Mouse (Mus musculus): ENCODE results near the gene Smo. TPM values are rescaled to one million over a fixed set of nuclear protein-coding genes. Genes with fewer than 3 reads are reported as not detected.
A peak's percentile ranks its signal among the peaks of the same experiment; 100 is the strongest.

The Smo gene
- polyA plus RNA-seq (2015; fragmentation: Nextera tagmentation; extraction: Ambion mirVana): 29.2 and 29.6 TPM in 2 replicates

- Histone ChIP-seq H3K36me3 (ENCODE audit: control insufficient read depth, insufficient read depth, low read length) (peaks cover 7% of the 10 kb centered on the region; the same call in 1 of the 2 replicates), H3K9ac (ENCODE audit: low read length) (peak within 1 kb of the TSS; percentile 100), H3K27me3 (ENCODE audit: control insufficient read depth, insufficient read depth, low read depth, low read length) (no peaks in the 10 kb centered on the region), H3K9me3 (ENCODE audit: control insufficient read depth, low read length) (no peaks in the 10 kb centered on the region), H3K4me1 (replicated peaks; ENCODE audit: control insufficient read depth, insufficient read depth, low read length) (peaks cover 15% of the 10 kb centered on the region), H3K4me3 (ENCODE audit: low read length) (peak within 1 kb of the TSS; percentile 91), H3K4me2 (ENCODE audit: low read depth, low read length) (peak within 1 kb of the TSS; percentile 80), H3K27ac (ENCODE audit: low read length) (peak within 1 kb of the TSS; percentile 97)
- WGBS: 1% methylated on average over 10 of the region's 30 CpGs
- peak; percentile 98 for ATAC-seq (ENCODE audit: low read depth)
Measured at GRCm38 (mm10) chr6:29735336-29735688, at the start of gene Smo. Smo (plus strand) TSS chr6:29735503.

- no peaks in the 10 kb centered on the region for H3K4me1 ChIP-seq (replicated peaks; ENCODE audit: control insufficient read depth, insufficient read depth, low read length)
- WGBS: 71% methylated on average over 4 of the region's 4 CpGs
- no peak for ATAC-seq (ENCODE audit: low read depth)
Measured at GRCm38 (mm10) chr6:29685952-29686351, 49.4 kb upstream of the Smo start.

GRCm38 (mm10) chr6:29689458-29689857 is 45.8 kb upstream of the Smo start:
- Histone ChIP-seq H3K27me3 (ENCODE audit: control insufficient read depth, insufficient read depth, low read depth, low read length) (peaks cover 18% of the 10 kb centered on the region), H3K4me1 (replicated peaks; ENCODE audit: control insufficient read depth, insufficient read depth, low read length) (peaks cover 2% of the 10 kb centered on the region), H3K36me3 (ENCODE audit: control insufficient read depth, insufficient read depth, low read length) (no peaks in the 10 kb centered on the region), H3K9me3 (ENCODE audit: control insufficient read depth, low read length) (no peaks in the 10 kb centered on the region), H3K9ac (ENCODE audit: low read length) (no peak overlapping the region), H3K27ac (ENCODE audit: low read length) (no peak overlapping the region), H3K4me3 (ENCODE audit: low read length) (no peak overlapping the region), H3K4me2 (ENCODE audit: low read depth, low read length) (no peak overlapping the region)
- WGBS: 68% methylated on average over 8 of the region's 8 CpGs
- ATAC-seq (ENCODE audit: low read depth): no peak

More at GRCm38 (mm10) chr6:29685952-29686351, 49.4 kb upstream of the Smo start:
- no peak overlapping the region for H3K4me3 ChIP-seq (ENCODE audit: low read length)
- H3K9ac ChIP-seq (ENCODE audit: low read length): no peak overlapping the region
- H3K27ac ChIP-seq (ENCODE audit: low read length): no peak overlapping the region
- peaks cover under 1% of the 10 kb centered on the region; the same call in 1 of the 2 replicates for H3K27me3 ChIP-seq (ENCODE audit: control insufficient read depth, insufficient read depth, low read depth, low read length)
- no peak overlapping the region for H3K4me2 ChIP-seq (ENCODE audit: low read depth, low read length)
- H3K36me3 ChIP-seq (ENCODE audit: control insufficient read depth, insufficient read depth, low read length): no peaks in the 10 kb centered on the region
- H3K9me3 ChIP-seq (ENCODE audit: control insufficient read depth, low read length): no peaks in the 10 kb centered on the region

- H3K27me3 ChIP-seq (ENCODE audit: control insufficient read depth, insufficient read depth, low read depth, low read length): peaks cover 18% of the 10 kb centered on the region
Measured at GRCm38 (mm10) chr6:29693953-29694352, 41.4 kb upstream of the Smo start, which contains the start of gene Tspan33. Tspan33 (plus strand) TSS chr6:29694222.

DNA sequence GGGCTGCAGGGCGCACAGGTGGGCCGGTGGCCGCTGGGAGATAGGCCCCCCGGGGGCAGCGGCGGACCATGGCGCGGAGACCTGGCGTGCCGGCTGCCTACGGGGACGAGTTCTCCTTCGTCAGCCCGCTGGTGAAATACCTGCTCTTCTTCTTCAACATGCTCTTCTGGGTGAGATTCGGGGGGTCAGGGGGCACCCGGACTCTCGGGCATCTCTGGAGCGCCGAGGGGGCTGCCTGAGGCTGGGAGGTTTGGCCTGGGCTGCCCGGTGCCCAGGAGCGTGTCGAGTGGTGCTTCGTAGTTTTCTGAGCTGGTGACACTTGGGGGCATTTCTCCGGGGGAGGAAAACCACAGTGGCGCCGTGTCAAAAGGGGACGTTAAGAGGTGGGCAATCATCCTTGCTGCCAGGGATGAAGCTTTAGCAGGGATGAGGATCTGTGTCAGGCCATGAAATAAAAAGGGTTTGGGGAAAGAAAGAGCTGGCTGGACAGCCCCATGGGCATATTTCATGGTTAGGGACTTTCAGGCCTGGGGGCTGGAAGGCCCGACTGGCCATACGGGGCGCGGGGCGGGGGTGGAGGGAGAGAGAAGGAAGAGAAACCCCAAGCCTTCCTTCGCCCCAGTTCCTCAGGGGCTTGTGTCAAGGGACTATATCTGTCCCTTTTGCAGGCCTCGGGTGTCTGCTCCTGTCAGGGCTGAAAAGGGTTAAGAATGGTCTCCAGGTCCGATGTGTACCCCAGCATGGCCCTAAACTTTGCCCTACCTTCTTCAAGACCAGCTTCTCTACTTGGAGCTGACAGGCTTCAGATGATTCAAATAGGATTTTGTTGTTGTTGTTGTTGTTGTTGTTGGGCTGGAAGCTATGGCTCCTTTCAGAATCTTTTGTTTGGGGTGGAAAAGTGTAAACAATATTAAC is 40.7 kb upstream of the Smo start:
- Histone ChIP-seq H3K27ac (ENCODE audit: low read length) (no peak overlapping the region), H3K9ac (ENCODE audit: low read length) (peak overlapping the region; percentile 75), H3K9me3 (ENCODE audit: control insufficient read depth, low read length) (no peaks in the 10 kb centered on the region), H3K4me1 (replicated peaks; ENCODE audit: control insufficient read depth, insufficient read depth, low read length) (peaks cover 4% of the 10 kb centered on the region), H3K4me2 (ENCODE audit: low read depth, low read length) (peak overlapping the region; percentile 98), H3K36me3 (ENCODE audit: control insufficient read depth, insufficient read depth, low read length) (no peaks in the 10 kb centered on the region), H3K27me3 (ENCODE audit: control insufficient read depth, insufficient read depth, low read depth, low read length) (peaks cover 18% of the 10 kb centered on the region), H3K4me3 (ENCODE audit: low read length) (peak overlapping the region; percentile 70)
- 9% methylated on average over 35 of the region's 35 CpGs for WGBS
- 0 out of 2 replicates have a peak, but pooled peaks have one; percentile 22 for ATAC-seq (ENCODE audit: low read depth)

More at GRCm38 (mm10) chr6:29693953-29694352, 41.4 kb upstream of the Smo start, which contains the start of gene Tspan33:
- Histone ChIP-seq H3K27ac (ENCODE audit: low read length) (no peak within 1 kb of the TSS), H3K4me2 (ENCODE audit: low read depth, low read length) (peak within 1 kb of the TSS; percentile 98), H3K4me3 (ENCODE audit: low read length) (peak within 1 kb of the TSS; percentile 70), H3K36me3 (ENCODE audit: control insufficient read depth, insufficient read depth, low read length) (no peaks in the 10 kb centered on the region), H3K4me1 (replicated peaks; ENCODE audit: control insufficient read depth, insufficient read depth, low read length) (peaks cover 4% of the 10 kb centered on the region), H3K9me3 (ENCODE audit: control insufficient read depth, low read length) (no peaks in the 10 kb centered on the region), H3K9ac (ENCODE audit: low read length) (peak within 1 kb of the TSS; percentile 75)
- under 1% methylated on average over 24 of the region's 41 CpGs for WGBS
- peak; percentile 100 for ATAC-seq (ENCODE audit: low read depth)

DNA sequence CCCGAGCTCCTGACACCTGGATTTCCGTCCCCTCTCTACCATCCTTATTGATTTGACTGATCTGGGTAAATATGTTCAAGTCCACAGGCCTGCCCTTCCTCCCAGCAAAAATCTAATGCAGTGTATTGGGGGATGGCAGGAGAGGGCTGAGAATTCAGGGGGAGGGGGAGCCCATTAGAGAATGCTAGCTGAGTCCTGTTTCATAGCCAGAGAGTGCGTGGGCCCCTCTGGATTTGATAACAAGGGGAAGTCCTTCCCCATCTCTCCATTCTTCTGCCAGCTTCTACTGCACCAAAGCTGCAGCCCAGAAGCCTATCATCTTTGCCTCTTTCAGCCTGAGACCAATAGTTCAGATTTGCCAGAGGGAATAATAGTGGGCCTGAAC is 40.0 kb upstream of the Smo start:
- Histone ChIP-seq H3K36me3 (ENCODE audit: control insufficient read depth, insufficient read depth, low read length) (no peaks in the 10 kb centered on the region), H3K4me3 (ENCODE audit: low read length) (no peak overlapping the region), H3K4me1 (replicated peaks; ENCODE audit: control insufficient read depth, insufficient read depth, low read length) (peaks cover 4% of the 10 kb centered on the region), H3K27me3 (ENCODE audit: control insufficient read depth, insufficient read depth, low read depth, low read length) (peaks cover 18% of the 10 kb centered on the region), H3K27ac (ENCODE audit: low read length) (no peak overlapping the region), H3K9ac (ENCODE audit: low read length) (no peak overlapping the region), H3K4me2 (ENCODE audit: low read depth, low read length) (no peak overlapping the region), H3K9me3 (ENCODE audit: control insufficient read depth, low read length) (no peaks in the 10 kb centered on the region)
- 46% methylated on average over 3 of the region's 3 CpGs for WGBS
- no peak for ATAC-seq (ENCODE audit: low read depth)

DNA sequence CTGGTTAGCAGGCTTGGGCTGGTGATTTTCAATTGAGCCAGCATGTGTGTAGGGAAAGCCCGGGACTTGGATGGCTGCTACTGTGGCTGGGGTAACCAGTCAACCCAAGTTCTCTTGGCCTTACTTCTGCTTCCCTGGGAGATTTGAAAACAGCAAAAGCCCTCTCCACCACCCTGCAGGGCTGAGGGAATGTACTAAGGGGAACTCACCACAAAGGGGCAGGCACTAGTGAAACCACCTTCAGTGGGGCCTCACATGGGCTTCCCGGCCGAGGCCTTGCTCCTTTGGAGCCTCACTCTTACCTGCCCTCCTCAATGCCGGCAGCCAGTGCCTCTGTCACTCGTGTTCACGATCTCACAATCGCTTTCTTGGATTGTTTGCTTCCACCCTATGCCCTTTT is 39.3 kb upstream of the Smo start:
- Histone ChIP-seq H3K9me3 (ENCODE audit: control insufficient read depth, low read length) (no peaks in the 10 kb centered on the region), H3K36me3 (ENCODE audit: control insufficient read depth, insufficient read depth, low read length) (no peaks in the 10 kb centered on the region), H3K27me3 (ENCODE audit: control insufficient read depth, insufficient read depth, low read depth, low read length) (peaks cover 18% of the 10 kb centered on the region), H3K4me2 (ENCODE audit: low read depth, low read length) (no peak overlapping the region), H3K9ac (ENCODE audit: low read length) (no peak overlapping the region), H3K27ac (ENCODE audit: low read length) (no peak overlapping the region), H3K4me1 (replicated peaks; ENCODE audit: control insufficient read depth, insufficient read depth, low read length) (peaks cover 4% of the 10 kb centered on the region), H3K4me3 (ENCODE audit: low read length) (no peak overlapping the region)
- WGBS: 65% methylated on average over 7 of the region's 7 CpGs
- ATAC-seq (ENCODE audit: low read depth): no peak

DNA sequence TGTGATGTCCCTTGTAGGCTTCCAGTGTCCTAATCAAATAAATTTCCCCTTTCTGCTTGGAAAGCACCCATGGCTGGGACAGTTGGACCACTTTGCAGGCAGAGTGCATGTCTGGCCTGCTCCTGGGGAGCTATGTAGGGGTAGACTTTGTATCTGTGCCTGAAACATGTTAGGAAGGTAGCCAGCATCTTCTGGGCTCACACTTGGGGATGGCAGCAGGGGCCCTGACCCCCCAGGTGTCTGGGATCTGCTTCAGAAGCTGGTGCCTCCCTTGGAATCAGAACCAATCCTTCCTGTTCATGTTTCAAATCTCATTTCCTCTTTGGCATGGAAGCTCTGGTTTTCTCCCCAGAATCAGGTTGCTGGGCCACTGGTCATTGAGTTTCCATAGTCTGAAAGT is 38.2 kb upstream of the Smo start:
- ATAC-seq (ENCODE audit: low read depth): no peak
- no peak overlapping the region for H3K4me3 ChIP-seq (ENCODE audit: low read length)
- H3K4me1 ChIP-seq (replicated peaks; ENCODE audit: control insufficient read depth, insufficient read depth, low read length): peaks cover 4% of the 10 kb centered on the region
- no peaks in the 10 kb centered on the region for H3K36me3 ChIP-seq (ENCODE audit: control insufficient read depth, insufficient read depth, low read length)
- H3K9ac ChIP-seq (ENCODE audit: low read length): no peak overlapping the region
- H3K9me3 ChIP-seq (ENCODE audit: control insufficient read depth, low read length): no peaks in the 10 kb centered on the region
- no peak overlapping the region for H3K4me2 ChIP-seq (ENCODE audit: low read depth, low read length)
- H3K27me3 ChIP-seq (ENCODE audit: control insufficient read depth, insufficient read depth, low read depth, low read length): peaks cover 9% of the 10 kb centered on the region
- no peak overlapping the region for H3K27ac ChIP-seq (ENCODE audit: low read length)

- no peak for ATAC-seq (ENCODE audit: low read depth)
- WGBS: 34% methylated on average over 3 of the region's 3 CpGs
- Histone ChIP-seq H3K4me2 (ENCODE audit: low read depth, low read length) (no peak overlapping the region), H3K9ac (ENCODE audit: low read length) (no peak overlapping the region), H3K4me1 (replicated peaks; ENCODE audit: control insufficient read depth, insufficient read depth, low read length) (peaks cover 4% of the 10 kb centered on the region), H3K27me3 (ENCODE audit: control insufficient read depth, insufficient read depth, low read depth, low read length) (peaks cover 9% of the 10 kb centered on the region), H3K9me3 (ENCODE audit: control insufficient read depth, low read length) (no peaks in the 10 kb centered on the region), H3K36me3 (ENCODE audit: control insufficient read depth, insufficient read depth, low read length) (no peaks in the 10 kb centered on the region), H3K4me3 (ENCODE audit: low read length) (no peak overlapping the region), H3K27ac (ENCODE audit: low read length) (no peak overlapping the region)
Measured at GRCm38 (mm10) chr6:29697548-29697947, 37.8 kb upstream of the Smo start.
